Mouse (Mus musculus) forebrain, embryonic 16.5 days (tissue): ENCODE data around the gene Olfr877. TPM values are rescaled to one million over a fixed set of nuclear protein-coding genes. Genes with fewer than 3 reads are reported as not detected.

ENCODE experiments used
- ATAC-seq: fragments of 200-750 bp; cut with Nextera tagmentation; 2 replicates; pipeline ENCODE4 v1.8.0; 2017; ENCODE audit warnings: mild to moderate bottlenecking, moderate library complexity
- H3K27ac ChIP-seq: fragments of 300-500 bp; sonication (generic); 2 replicates; pipeline ENCODE4 v1.5.1; 2014; ENCODE audit warnings: low read length, control low read depth
- H3K27me3 ChIP-seq: fragments of 300-500 bp; sonication (generic); replicated peaks from 2 replicates; pipeline ENCODE4 v1.6.1; 2014; ENCODE audit warnings: low read length; ENCODE audit not compliant: control insufficient read depth, insufficient read depth
- H3K36me3 ChIP-seq: fragments of 300-500 bp; sonication (generic); 2 replicates; pipeline ENCODE4 v1.6.1; 2014; ENCODE audit not compliant: control insufficient read depth, insufficient read depth
- H3K4me1 ChIP-seq: fragments of 300-500 bp; sonication (generic); replicated peaks from 2 replicates; pipeline ENCODE4 v1.6.1; 2014; ENCODE audit warnings: low read length; ENCODE audit not compliant: control insufficient read depth, insufficient read depth
- H3K4me2 ChIP-seq: fragments of 300-500 bp; sonication (generic); 2 replicates; pipeline ENCODE4 v1.6.1; 2014; ENCODE audit warnings: mild to moderate bottlenecking, low read length, control low read depth
- H3K4me3 ChIP-seq: fragments of 300-500 bp; sonication (generic); replicated peaks from 2 replicates; pipeline ENCODE4 v1.5.1; 2014; ENCODE audit warnings: mild to moderate bottlenecking, low read length, control low read depth
- H3K9ac ChIP-seq: fragments of 300-500 bp; sonication (generic); replicated peaks from 2 replicates; pipeline ENCODE4 v1.6.1; 2014; ENCODE audit warnings: low read depth, low read length, control low read depth
- H3K9me3 ChIP-seq: fragments of 300-500 bp; sonication (generic); 2 replicates; pipeline ENCODE4 v1.6.1; 2016; ENCODE audit warnings: low read length; ENCODE audit not compliant: control insufficient read depth
- WGBS: fragments of 180-500 bp; shearing (Covaris S2); extraction: QIAGEN DNeasy Blood & Tissue Kit; methylation state at CpG from one replicate; pipeline ENCODE4 v1.1.7; 2014; 5-methylcytosine and 5-hydroxymethylcytosine counted together
- polyA plus RNA-seq: library from polyadenylated mRNA; unstranded; fragments of >200 nt; fragmentation: Nextera tagmentation; extraction: Ambion mirVana; gene quantifications from 2 replicates; pipeline ENCODE4 v1.2.1, GENCODE M21; 2015

Olfr877 gene
- not detected in 2 replicates for polyA plus RNA-seq

GRCm38 (mm10) chr9:37853969-37854368 is at the start of gene Olfr877:
Gene Olfr877, plus strand, starts transcription at chr9:37854269.
- H3K9ac ChIP-seq = no peak within 1 kb of the TSS
- no peaks in the 10 kb centered on the region for H3K36me3 ChIP-seq
- no peak within 1 kb of the TSS for H3K27ac ChIP-seq
- H3K9me3 ChIP-seq = no peaks in the 10 kb centered on the region
- WGBS = 81% methylated on average over 4 of the region's 4 CpGs
- no peak for ATAC-seq
- no peaks in the 10 kb centered on the region for H3K27me3 ChIP-seq
- no peak within 1 kb of the TSS for H3K4me3 ChIP-seq
- H3K4me1 ChIP-seq = no peaks in the 10 kb centered on the region
- H3K4me2 ChIP-seq = no peak within 1 kb of the TSS

- H3K36me3 ChIP-seq = no peaks in the 10 kb centered on the region
- H3K9me3 ChIP-seq = no peaks in the 10 kb centered on the region
- no peak overlapping the region for H3K9ac ChIP-seq
- no peak overlapping the region for H3K4me2 ChIP-seq
- no peak overlapping the region for H3K27ac ChIP-seq
- H3K4me1 ChIP-seq = no peaks in the 10 kb centered on the region
- H3K4me3 ChIP-seq = no peak overlapping the region
- no peak for ATAC-seq
- no peaks in the 10 kb centered on the region for H3K27me3 ChIP-seq
These were observed 46.8 kb upstream of the Olfr877 start for GRCm38 (mm10) chr9:37807235-37807634.

- Histone ChIP-seq H3K27me3 (no peaks in the 10 kb centered on the region), H3K9ac (no peak overlapping the region), H3K36me3 (no peaks in the 10 kb centered on the region), H3K9me3 (no peaks in the 10 kb centered on the region), H3K4me3 (no peak overlapping the region), H3K4me2 (no peak overlapping the region), H3K27ac (no peak overlapping the region), H3K4me1 (no peaks in the 10 kb centered on the region)
- WGBS = 95% methylated on average over 3 of the region's 3 CpGs
- no peak for ATAC-seq
These were observed 45.6 kb upstream of the Olfr877 start for GRCm38 (mm10) chr9:37808456-37808855.

- ATAC-seq = no peak
- H3K27ac ChIP-seq = no peak overlapping the region
- 69% methylated on average over 2 of the region's 2 CpGs for WGBS
- no peak overlapping the region for H3K4me2 ChIP-seq
- H3K27me3 ChIP-seq = no peaks in the 10 kb centered on the region
- no peak overlapping the region for H3K4me3 ChIP-seq
- no peaks in the 10 kb centered on the region for H3K9me3 ChIP-seq
- no peak overlapping the region for H3K9ac ChIP-seq
- no peaks in the 10 kb centered on the region for H3K4me1 ChIP-seq
- no peaks in the 10 kb centered on the region for H3K36me3 ChIP-seq
These were observed 45.1 kb upstream of the Olfr877 start for GRCm38 (mm10) chr9:37808976-37809375.

GRCm38 (mm10) chr9:37814696-37815095 is 39.4 kb upstream of the Olfr877 start:
- peak; percentile 86 for ATAC-seq
- 43% methylated on average over 3 of the region's 3 CpGs for WGBS

GRCm38 (mm10) chr9:37829881-37830280 is 24.2 kb upstream of the Olfr877 start:
- H3K36me3 ChIP-seq = no peaks in the 10 kb centered on the region
- no peak overlapping the region for H3K4me3 ChIP-seq
- ATAC-seq = no peak
- no peaks in the 10 kb centered on the region for H3K27me3 ChIP-seq
- H3K4me1 ChIP-seq = no peaks in the 10 kb centered on the region
- H3K9ac ChIP-seq = no peak overlapping the region
- no peak overlapping the region for H3K4me2 ChIP-seq
- H3K9me3 ChIP-seq = no peaks in the 10 kb centered on the region
- no peak overlapping the region for H3K27ac ChIP-seq

More at GRCm38 (mm10) chr9:37814696-37815095, 39.4 kb upstream of the Olfr877 start:
- no peak overlapping the region for H3K9ac ChIP-seq
- no peak overlapping the region for H3K4me2 ChIP-seq
- no peak overlapping the region for H3K27ac ChIP-seq
- no peaks in the 10 kb centered on the region for H3K36me3 ChIP-seq
- no peaks in the 10 kb centered on the region for H3K9me3 ChIP-seq
- no peaks in the 10 kb centered on the region for H3K27me3 ChIP-seq
- peaks cover 3% of the 10 kb centered on the region for H3K4me1 ChIP-seq
- no peak overlapping the region for H3K4me3 ChIP-seq

- no peaks in the 10 kb centered on the region for H3K36me3 ChIP-seq
- H3K4me3 ChIP-seq = no peak overlapping the region
- ATAC-seq = no peak
- H3K4me1 ChIP-seq = no peaks in the 10 kb centered on the region
- no peak overlapping the region for H3K9ac ChIP-seq
- H3K27me3 ChIP-seq = no peaks in the 10 kb centered on the region
- no peaks in the 10 kb centered on the region for H3K9me3 ChIP-seq
- H3K27ac ChIP-seq = no peak overlapping the region
- WGBS = 75% methylated on average over 1 of the region's 1 CpGs
- H3K4me2 ChIP-seq = no peak overlapping the region
These were observed 20.7 kb upstream of the Olfr877 start for GRCm38 (mm10) chr9:37833341-37833740.

GRCm38 (mm10) chr9:37849267-37849666 is 4.8 kb upstream of the Olfr877 start:
- Histone ChIP-seq H3K4me2 (no peak overlapping the region), H3K27me3 (no peaks in the 10 kb centered on the region), H3K36me3 (no peaks in the 10 kb centered on the region), H3K9ac (no peak overlapping the region), H3K9me3 (no peaks in the 10 kb centered on the region), H3K4me1 (no peaks in the 10 kb centered on the region), H3K4me3 (no peak overlapping the region), H3K27ac (no peak overlapping the region)
- ATAC-seq = no peak
- 91% methylated on average over 2 of the region's 2 CpGs for WGBS

GRCm38 (mm10) chr9:37863325-37863724 is 9.3 kb downstream of the Olfr877 start:
- Histone ChIP-seq H3K9me3 (no peaks in the 10 kb centered on the region), H3K4me1 (no peaks in the 10 kb centered on the region), H3K36me3 (no peaks in the 10 kb centered on the region), H3K4me2 (no peak overlapping the region), H3K9ac (no peak overlapping the region), H3K27me3 (no peaks in the 10 kb centered on the region), H3K27ac (no peak overlapping the region), H3K4me3 (no peak overlapping the region)
- ATAC-seq = no peak
- 88% methylated on average over 1 of the region's 1 CpGs for WGBS

- H3K9ac ChIP-seq = no peak overlapping the region
- WGBS = 59% methylated on average over 1 of the region's 1 CpGs
These were observed 16.2 kb downstream of the Olfr877 start for GRCm38 (mm10) chr9:37870246-37870645.

More at GRCm38 (mm10) chr9:37870246-37870645, 16.2 kb downstream of the Olfr877 start:
- H3K4me3 ChIP-seq = no peak overlapping the region
- no peaks in the 10 kb centered on the region for H3K27me3 ChIP-seq
- H3K27ac ChIP-seq = no peak overlapping the region
- H3K4me1 ChIP-seq = no peaks in the 10 kb centered on the region
- H3K4me2 ChIP-seq = no peak overlapping the region
- H3K36me3 ChIP-seq = no peaks in the 10 kb centered on the region
- no peak for ATAC-seq
- no peaks in the 10 kb centered on the region for H3K9me3 ChIP-seq
